Mouse (Mus musculus): Measurements from ENCODE around the gene Ccdc9. TPM values are rescaled to one million over a fixed set of nuclear protein-coding genes. Genes with fewer than 3 reads are reported as not detected.

Gene Ccdc9
- total RNA-seq, 2 experiments from 2014 or later, result 75.4 to 87.2 TPM

DNA sequence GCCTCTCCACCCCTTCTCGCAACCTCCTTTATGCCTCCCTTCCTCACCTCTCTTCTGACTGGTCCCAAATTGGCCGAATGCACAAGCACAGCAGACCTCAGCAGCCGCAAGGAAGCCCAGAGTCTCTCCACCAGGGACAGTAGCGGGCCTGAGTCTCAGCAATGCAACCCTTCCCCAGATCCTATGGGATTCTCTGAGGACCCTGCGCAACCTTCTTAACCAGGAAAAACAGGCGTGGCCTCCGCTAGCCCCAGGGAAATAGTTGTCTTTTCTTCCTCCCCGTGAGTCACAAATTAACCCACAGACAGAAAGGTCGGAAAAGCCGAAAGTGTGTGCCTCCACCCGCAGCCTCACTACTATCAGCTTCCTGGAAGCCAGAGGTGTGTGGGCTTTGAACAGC, 44.8 kb downstream of the Ccdc9 start:
- no peak for DNase-seq (ENCODE audit: low spot score in 2 of 2)
- intact Hi-C loops (cut with DNase I), result no loop called here

DNA sequence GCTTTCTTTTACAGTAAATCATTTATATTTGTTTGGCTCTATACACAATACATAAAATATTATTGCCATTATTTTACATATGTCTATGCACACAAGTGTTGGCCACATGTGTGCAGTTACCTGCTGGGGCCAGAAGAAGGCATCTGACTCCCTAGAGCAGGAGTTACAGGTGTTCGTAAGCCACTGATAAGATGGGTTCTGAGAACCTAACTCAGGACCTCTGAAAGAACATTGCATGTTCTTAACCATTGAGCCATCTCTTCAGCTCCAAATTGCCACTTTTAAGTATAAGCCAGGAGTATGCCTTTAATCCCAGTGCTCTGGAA, 45.7 kb downstream of the Ccdc9 start:
- intact Hi-C loops (cut with DNase I), result no loop called here
- DNase-seq (ENCODE audit: low spot score in 2 of 2), result no peak

DNA sequence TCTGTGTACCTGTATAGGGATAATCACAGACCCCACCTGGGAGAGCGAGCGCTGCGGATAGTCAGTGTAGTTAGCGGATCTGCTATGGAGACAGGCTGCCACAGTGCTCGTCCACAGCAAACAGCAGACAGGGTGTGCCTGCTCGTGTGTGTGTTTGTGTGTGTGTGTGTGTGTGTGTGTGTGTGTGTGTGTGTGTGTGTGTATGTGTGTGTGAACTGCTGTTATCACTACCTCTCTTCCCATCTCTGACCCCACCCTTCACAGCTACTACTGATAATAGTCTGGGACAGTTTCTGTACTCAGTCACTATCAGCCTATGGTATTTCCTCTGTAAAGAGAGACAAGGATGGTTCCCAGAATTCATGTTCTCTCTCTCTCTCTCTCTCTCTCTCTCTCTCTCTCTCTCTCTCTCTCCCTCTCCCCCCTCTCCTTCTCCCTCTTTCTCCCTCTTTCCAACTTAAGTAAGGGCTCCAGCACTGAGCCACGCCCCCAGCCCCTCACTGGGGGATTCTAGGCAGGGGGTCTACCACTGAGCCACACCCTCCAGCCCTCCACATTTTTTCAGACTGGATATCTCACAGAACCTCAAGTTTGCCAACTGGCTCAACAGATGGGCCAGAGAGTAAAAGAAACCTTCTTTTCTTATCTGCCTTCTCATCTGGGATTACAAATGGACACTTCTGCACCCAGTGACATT, 46.2 kb downstream of the Ccdc9 start:
- intact Hi-C loops (cut with DNase I), result no loop called here
- DNase-seq (ENCODE audit: low spot score in 2 of 2), result no peak

DNA sequence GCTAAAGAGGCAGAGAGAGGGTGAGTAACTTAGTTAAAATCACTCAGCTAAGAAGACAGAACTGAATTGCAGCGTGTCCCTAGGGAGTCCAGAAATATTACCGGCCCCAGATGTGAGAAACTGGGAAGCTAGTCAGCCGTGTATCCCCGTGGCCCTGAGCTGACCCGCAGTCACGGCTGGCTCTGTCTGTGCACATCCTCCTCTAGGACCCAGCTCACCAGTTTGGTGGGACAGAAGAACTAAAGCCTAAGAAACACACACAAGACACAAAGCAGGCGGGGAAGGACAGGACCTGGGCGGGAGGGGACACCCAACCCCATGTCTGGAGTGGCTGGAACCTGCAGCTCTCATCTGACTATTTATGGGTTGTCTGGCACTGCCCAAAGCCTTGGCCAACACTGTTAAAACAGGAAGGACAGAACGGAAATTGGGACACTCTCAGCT, 47.0 kb downstream of the Ccdc9 start:
- DNase-seq (ENCODE audit: low spot score in 2 of 2), result no peak
- intact Hi-C loops (cut with DNase I), result no loop called here

GRCm38 (mm10) chr7:16229869-16230268, 56.7 kb downstream of the Ccdc9 start:
- no peak for DNase-seq (ENCODE audit: low spot score in 2 of 2)
- intact Hi-C loops (cut with DNase I), result no loop called here

Other genes starting within 250 kb of the Ccdc9 start
- 10 to 100 TPM; 11.4 to 17.3 TPM for gene Bicra, start 238.9 kb downstream of the Ccdc9 start, total RNA-seq (2021)
- gene Zfp541, start 225.0 kb downstream of the Ccdc9 start, total RNA-seq (2021), result under 1 TPM; 0.64 to 0.88 TPM
- gene Napa, start 188.3 kb downstream of the Ccdc9 start, total RNA-seq (2021), result 100 to 1,000 TPM; 269 to 307 TPM
- 10 to 100 TPM; 40.9 to 44.9 TPM for gene Kptn, start 166.9 kb downstream of the Ccdc9 start, total RNA-seq (2021)
- gene Slc8a2, start 157.0 kb downstream of the Ccdc9 start, total RNA-seq (2021), result 100 to 1,000 TPM; 242 to 273 TPM
- 10 to 100 TPM; 37.3 to 40.9 TPM for gene Meis3, start 111.7 kb downstream of the Ccdc9 start, total RNA-seq (2021)
- gene Dhx34, start 64.8 kb downstream of the Ccdc9 start, total RNA-seq (2021), result 10 to 100 TPM; 11.2 to 13.1 TPM
- gene C5ar2, start 42.6 kb downstream of the Ccdc9 start, total RNA-seq (2021), result under 1 TPM; 0.61 to 0.74 TPM
- gene C5ar1, start 27.3 kb downstream of the Ccdc9 start, total RNA-seq (2021), result 1 to 10 TPM in 1 of 2 experiments, under 1 TPM in 1; 0.54 to 2.5 TPM
- gene Inafm1, start 13.2 kb downstream of the Ccdc9 start, total RNA-seq (2021), result 10 to 100 TPM; 32.1 to 33.5 TPM
- 10 to 100 TPM; 11.9 to 14.6 TPM for gene Bbc3, start 21.6 kb upstream of the Ccdc9 start, total RNA-seq (2021)
- gene Sae1, start 101.0 kb upstream of the Ccdc9 start, total RNA-seq (2021), result 100 to 1,000 TPM; 104 to 111 TPM
- gene Zc3h4, start 114.1 kb upstream of the Ccdc9 start, total RNA-seq (2021), result 10 to 100 TPM; 66.3 to 67.7 TPM
- gene Tmem160, start 166.0 kb upstream of the Ccdc9 start, total RNA-seq (2021), result 10 to 100 TPM; 62.3 to 85.7 TPM
- gene Npas1, start 190.9 kb upstream of the Ccdc9 start, total RNA-seq (2021), result 1 to 10 TPM; 9.9 to 10.0 TPM

All from left cerebral cortex, postnatal 36 days (tissue).